Mouse (Mus musculus) gastrocnemius, postnatal 4 days (tissue): ENCODE data around the gene Syne1. TPM values are rescaled to one million over a fixed set of nuclear protein-coding genes. Genes with fewer than 3 reads are reported as not detected.

ENCODE experiments used
- DNase-seq, 2 experiments: peaks; one replicate each; pipeline ENCODE4 v3.0.0; 2021 to 2022; ENCODE audit warnings: low spot score in 2 of 2, mixed read lengths in 2 of 2
- total RNA-seq, 2 experiments: library from RNA; stranded (reverse); gene quantifications; 2 replicates each; pipeline ENCODE4 v1.2.3; 2021

The Syne1 gene
- total RNA-seq, 2 experiments from 2014 or later = 87.0 to 87.9 TPM

DNA sequence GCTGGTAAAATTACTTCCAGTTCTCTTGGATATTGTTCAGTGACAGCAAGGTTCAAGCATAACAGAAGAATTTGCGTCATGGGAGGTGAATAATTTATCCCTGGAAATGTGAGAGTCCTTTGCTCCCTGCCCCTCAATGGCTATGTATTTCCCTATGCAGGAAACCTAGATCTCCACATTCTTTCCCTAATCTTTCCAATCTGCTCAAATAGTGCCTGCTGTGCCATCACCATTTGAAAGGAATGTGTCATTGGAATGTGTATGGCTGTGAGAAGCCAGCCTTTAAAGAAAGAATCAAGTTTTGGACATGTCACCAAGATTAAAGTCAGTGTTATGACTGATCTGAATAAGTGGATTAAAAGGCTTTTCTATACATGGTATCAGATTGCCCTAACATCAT is 335.3 kb downstream of the Syne1 start:
- no peak for DNase-seq

DNA sequence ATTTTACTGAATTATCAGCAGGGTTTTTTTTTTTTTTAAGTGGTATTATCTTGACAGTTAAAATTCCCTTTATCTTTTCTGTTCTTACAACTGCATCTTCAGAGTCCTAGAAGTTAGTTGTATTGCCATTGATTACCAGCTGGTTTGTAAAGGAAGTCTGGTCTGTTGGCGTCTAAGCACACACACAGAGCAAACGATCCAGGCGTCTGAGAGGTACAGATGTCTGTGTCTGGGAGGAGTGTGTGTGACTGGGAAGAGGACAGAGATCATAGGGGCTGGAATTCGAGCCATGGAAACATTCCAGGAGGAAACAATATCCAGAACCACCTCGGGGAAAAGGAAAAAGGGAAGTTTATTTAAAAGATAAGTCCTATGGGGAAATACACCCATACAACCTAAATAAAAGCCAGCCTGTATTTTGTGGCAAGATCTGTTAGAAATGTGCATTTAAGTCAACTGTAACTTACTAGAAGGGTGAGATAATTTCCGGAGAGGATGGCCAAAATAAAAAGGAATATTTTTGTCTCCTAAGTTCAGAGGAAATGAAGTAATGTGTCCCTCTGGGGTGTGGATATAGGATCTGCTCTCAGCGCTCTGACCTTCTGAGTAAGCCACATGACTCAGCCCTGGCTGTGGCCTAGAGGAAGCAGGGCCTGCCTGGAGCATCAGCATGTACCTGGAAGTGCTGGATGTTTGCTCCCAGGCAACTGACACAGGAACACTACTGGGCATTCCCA is 343.2 kb downstream of the Syne1 start:
- DNase-seq = peak in 1 of 2 experiments; percentile 27

DNA sequence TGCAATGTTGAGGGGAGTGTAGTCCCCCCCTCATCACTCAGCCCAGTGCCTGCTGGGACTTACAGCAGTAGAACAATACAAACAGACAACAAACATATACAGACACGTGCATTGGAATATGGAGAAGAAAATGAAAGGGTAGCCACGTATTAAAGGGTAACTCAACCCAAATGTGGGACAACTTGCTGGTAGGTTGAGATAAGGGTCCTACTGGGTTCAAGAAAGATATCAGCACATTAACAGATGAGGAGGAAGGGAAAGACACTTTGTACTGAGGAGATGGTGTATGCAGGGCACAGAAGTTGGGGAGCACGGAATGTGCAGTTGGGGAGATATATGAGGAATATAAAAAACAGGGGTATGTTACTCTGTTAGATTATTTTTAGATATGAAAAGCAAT is 345.3 kb downstream of the Syne1 start:
- no peak for DNase-seq

GRCm38 (mm10) chr10:5205570-5205969 is 345.7 kb downstream of the Syne1 start:
- no peak for DNase-seq

GRCm38 (mm10) chr10:5203837-5204236 is 347.4 kb downstream of the Syne1 start:
- no peak for DNase-seq

- DNase-seq = no peak
Observed at GRCm38 (mm10) chr10:5197356-5197755, 353.9 kb downstream of the Syne1 start.

DNA sequence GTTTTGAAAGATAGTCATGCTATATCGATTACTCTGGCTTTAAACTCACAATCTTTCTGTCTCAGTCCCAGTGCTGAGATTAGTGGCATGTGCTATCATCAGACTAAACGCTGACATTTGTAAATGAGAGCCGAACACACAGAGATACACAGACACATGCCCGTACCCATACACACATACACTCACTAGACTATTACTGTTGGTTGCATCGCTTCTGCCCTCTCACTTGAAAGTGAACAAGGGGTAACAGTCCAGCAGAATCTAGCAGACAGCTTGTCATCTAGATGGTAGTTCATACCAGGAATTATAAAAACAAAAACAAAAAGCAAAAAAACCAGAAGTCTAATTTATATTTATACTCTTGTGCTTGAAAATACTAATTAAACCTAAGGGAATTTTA is 355.0 kb downstream of the Syne1 start:
- DNase-seq = no peak

GRCm38 (mm10) chr10:5195288-5195687 is 356.0 kb downstream of the Syne1 start:
- DNase-seq = no peak

DNA sequence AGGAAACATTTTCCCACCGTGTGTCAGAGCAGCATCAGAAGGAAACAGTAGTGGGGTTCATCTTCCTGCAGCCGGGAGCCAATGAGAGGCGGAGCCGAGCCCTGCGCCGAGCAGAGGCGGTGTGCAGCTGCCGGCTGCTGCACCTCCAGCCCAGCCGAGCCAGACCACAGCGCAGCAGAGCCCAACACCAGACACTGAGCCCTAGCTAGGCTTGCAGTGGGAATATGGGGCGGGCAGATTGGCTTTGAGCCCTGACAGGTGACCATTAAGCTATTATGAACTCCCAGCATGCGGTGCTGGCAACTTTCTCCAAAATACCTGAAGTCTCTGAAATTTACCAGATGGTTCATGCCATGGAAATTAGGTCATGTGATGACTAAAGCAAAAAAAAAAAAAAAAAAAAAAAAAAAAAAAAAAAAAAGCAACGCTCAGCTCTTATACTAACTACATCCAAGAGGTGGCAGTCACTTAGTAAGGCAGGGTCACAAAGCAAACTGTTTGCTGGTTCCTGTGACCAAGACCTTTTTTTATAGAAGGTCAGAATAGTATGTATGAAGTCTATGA is 356.5 kb downstream of the Syne1 start:
- DNase-seq = peak; percentile 43 to 75

- no peak for DNase-seq
Observed at GRCm38 (mm10) chr10:5194081-5194670, 357.1 kb downstream of the Syne1 start.

DNA sequence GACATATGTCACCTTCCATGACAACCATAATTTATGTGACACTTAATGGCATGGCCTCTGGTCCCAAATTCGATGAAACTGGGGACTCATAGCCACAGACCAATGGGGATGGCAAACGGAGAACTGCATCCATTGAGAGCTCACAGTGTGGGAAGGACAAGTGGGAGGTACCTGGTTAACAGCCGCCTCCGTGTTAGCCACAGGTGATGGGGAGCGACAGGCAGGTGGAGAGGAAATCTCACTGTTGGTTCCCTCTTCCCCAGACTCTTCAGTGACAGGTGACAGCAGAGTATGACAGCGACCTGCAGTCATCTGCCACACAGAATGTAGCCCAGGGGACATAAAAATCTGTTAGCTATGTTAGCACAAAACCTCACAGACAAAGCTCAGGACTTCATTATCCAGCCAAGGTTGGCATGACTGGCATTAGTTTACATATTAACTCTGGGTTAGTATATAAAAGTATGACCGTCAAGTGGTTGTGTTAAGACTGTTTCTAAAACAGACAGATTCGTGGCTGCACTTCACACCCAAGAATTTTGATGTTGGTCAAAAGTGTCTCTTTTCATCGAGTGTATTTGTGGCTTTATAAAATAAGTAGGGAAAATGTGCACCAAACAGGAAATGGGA is 358.3 kb downstream of the Syne1 start:
- DNase-seq = no peak

DNA sequence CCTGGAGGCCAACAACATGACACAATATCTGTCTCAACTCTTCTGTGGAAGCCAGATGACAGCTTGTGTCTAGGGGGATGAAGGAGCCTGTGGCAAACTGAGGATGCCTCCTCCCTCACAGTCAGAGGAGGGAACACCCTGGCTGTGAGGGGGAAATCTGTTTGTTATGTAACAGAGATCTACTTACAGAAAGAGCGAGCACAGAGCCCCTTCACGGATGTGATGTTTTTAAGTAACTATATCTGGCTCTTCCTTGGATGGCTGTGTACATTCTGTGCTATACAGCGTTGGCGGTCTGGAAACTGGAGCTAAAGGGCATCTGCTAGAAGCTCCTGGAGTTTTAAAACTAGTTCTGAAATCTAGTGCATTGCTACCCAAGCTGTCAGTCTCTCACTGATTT is 360.5 kb downstream of the Syne1 start:
- no peak for DNase-seq

DNA sequence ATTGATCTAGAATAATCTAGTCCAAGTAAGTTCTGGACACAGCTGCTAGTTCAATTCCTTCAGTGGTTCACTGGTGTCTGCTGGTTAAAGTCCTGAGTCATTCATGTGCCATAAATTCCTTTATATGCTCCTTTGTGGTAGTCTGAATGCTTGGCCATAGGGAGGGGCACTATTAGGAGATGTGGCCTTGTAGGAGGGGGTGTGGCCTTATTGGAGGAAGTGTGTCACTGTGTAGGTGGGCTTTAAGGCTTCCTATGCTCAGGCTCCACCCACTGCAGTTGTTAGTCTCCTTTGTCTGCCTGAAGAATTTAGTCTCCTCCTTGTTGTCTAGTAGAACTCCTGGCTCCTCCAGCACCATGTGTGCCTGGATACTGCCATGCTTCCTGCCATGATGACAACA is 362.4 kb downstream of the Syne1 start:
- DNase-seq = no peak

DNA sequence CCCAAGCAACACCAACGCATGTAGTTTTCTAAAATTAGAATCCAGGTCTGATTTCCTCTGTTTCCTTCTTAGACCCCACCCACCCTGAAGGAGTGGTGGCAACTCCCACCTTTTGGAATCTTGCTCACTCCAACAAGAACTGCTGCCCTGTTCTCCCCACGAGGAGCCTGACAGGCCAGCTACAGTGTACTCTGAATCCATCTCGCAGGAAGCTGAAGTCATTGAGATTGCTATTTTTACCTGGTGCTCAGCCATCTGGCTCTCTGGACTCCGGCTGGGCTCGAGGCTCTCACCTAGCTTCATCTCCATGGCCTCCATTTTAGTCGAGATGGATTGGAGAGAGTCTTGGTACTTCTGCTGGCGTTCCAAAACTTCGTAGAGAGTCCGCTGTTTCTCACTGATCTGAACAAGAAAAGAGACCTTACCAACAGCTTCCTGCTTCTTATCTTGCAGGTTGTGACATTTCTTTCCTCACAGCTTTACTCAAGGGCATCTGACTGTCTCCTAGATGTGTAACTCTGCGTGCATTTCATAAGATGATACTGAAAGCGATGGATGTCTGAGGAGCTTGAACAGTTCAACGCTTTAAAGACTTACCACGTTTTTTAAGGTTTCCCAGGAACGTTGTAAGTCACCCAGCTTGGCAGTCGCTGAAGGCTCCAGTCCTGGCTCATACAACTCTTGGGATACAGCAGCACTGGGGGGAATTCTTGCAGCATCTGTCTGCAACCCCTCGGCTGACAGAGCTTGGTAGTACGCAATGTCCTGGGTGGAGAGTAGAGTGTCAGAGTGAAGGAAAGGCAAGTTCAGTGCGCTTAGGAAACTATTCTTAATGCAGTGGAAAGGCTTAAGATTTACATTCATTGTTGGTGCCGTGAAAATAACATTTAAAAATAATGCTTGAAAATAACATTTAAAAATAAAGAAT is 365.9 kb downstream of the Syne1 start:
- no peak for DNase-seq

DNA sequence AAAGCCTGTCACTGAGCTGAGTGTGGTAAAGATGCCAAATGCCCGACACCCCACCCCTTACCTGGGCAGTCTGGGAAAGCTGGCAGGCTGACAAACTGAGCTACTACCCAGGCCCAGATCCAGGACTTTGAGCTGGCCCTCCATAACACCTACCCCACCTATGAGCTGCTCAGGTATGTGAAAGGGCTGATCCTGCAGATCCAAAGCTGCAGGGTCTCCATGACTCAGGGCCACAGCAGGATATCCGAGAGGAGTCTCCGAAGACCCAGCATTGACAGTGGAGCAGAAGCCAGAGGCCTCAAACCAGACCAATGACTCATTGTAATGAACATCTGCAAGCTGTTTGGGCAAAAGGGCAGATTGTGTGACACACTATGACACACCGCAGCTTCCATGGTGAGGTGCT is 369.5 kb downstream of the Syne1 start:
- no peak for DNase-seq

DNA sequence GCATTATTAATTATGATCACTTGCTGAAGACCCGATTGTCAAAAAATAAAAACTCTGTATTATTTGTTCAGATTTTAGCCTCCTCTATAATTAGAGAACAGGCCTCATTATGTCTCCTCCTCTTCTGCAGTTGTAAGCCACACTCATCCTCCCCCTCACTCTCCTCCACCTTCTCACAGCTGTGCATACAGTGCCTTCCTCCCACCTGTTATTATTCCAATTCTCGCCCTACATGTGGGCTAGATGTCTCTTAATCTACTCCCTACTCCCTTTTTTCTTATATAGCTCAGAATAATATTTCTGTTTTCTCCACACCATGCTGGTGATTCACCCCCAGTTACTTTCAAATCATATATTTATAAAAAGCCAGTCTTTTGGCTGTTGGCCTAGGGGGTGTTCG is 371.4 kb downstream of the Syne1 start:
- no peak for DNase-seq

GRCm38 (mm10) chr10:5177446-5178015 is 373.8 kb downstream of the Syne1 start:
- DNase-seq = no peak

- no peak for DNase-seq
Observed at GRCm38 (mm10) chr10:5176371-5176770, 374.9 kb downstream of the Syne1 start.

DNA sequence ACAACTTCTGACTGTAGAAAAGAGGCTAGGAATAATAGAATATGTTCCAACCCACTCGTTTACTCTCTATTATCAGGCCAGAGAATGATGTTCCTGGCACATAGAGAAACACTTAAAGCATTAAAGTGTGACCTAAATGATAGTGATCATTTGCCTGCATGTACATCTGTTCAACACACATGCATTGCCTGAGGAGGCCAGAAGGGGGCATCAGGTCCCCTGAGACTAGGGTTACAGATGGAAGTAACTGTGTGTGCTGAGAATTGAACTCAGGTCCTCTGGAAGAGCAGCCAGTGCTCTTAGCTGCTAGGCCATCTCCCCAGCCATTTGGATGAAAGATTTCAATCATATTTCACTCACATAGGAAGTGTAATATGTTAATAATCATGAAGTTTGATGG is 380.9 kb downstream of the Syne1 start:
- DNase-seq = no peak

GRCm38 (mm10) chr10:5167481-5167880 is 383.8 kb downstream of the Syne1 start:
- DNase-seq = no peak

GRCm38 (mm10) chr10:5165439-5165838 is 385.8 kb downstream of the Syne1 start:
- no peak for DNase-seq
